Mouse (Mus musculus): ENCODE results near the gene Heatr6.

GRCm38 (mm10) chr11:83788331-83788730 lies 34.8 kb downstream of the Heatr6 start:
- TF ChIP-seq CTCF (IDR thresholded peaks at IDR 0.05; ENCODE audit: low read depth, low read length) (no peak), POLR2A (IDR thresholded peaks at IDR 0.05; ENCODE audit: borderline replicate concordance, low read depth, low read length) (no peak)

Data from bone marrow macrophage, adult 2 months (primary cell).